Mouse (Mus musculus) neural tube, embryonic 13.5 days (tissue): ENCODE data around the gene Tex50. TPM values are rescaled to one million over a fixed set of nuclear protein-coding genes. Genes with fewer than 3 reads are reported as not detected.
"Not testable (repeated sequence)": the region's sequence is repeated elsewhere in the genome, so short reads cannot be mapped to it uniquely, and the experiment has no call there.

Experiments
- ATAC-seq: fragments of 200-750 bp; cut with Nextera tagmentation; 2 replicates; pipeline ENCODE4 v1.8.0; 2017; ENCODE audit warnings: low read depth, mild to moderate bottlenecking, moderate TSS enrichment, moderate library complexity
- H3K27ac ChIP-seq: fragments of 300-500 bp; sonication (generic); replicated peaks from 2 replicates; pipeline ENCODE4 v1.5.1; 2015; ENCODE audit warnings: moderate library complexity, mild to moderate bottlenecking, inconsistent platforms
- H3K27me3 ChIP-seq: fragments of 300-500 bp; sonication (generic); 2 replicates; pipeline ENCODE4 v1.6.1; 2015; ENCODE audit warnings: mild to moderate bottlenecking, inconsistent platforms
- H3K36me3 ChIP-seq: fragments of 300-500 bp; sonication (generic); 2 replicates; pipeline ENCODE4 v1.6.1; 2015; ENCODE audit warnings: mild to moderate bottlenecking, inconsistent platforms
- H3K4me1 ChIP-seq: fragments of 300-500 bp; sonication (generic); replicated peaks from 2 replicates; pipeline ENCODE4 v1.6.1; 2015; ENCODE audit warnings: inconsistent platforms
- H3K4me2 ChIP-seq: fragments of 300-500 bp; sonication (generic); 2 replicates; pipeline ENCODE4 v1.6.1; 2015; ENCODE audit warnings: inconsistent platforms, mild to moderate bottlenecking, moderate library complexity
- H3K4me3 ChIP-seq: fragments of 300-500 bp; sonication (generic); 2 replicates; pipeline ENCODE4 v1.5.1; 2015; ENCODE audit warnings: mild to moderate bottlenecking, inconsistent platforms
- H3K9ac ChIP-seq: fragments of 300-500 bp; sonication (generic); 2 replicates; pipeline ENCODE4 v1.6.1; 2015; ENCODE audit warnings: moderate library complexity, mild to moderate bottlenecking, inconsistent platforms
- H3K9me3 ChIP-seq: fragments of 300-500 bp; sonication (generic); 2 replicates; pipeline ENCODE4 v1.6.1; 2016; ENCODE audit warnings: inconsistent platforms
- WGBS: fragments of 180-500 bp; shearing (Covaris S2); methylation state at CpG from one replicate; pipeline ENCODE4 v1.1.7; 2015; 5-methylcytosine and 5-hydroxymethylcytosine counted together
- polyA plus RNA-seq: library from polyadenylated mRNA; unstranded; fragments of >200 nt; fragmentation: Nextera tagmentation; extraction: Ambion mirVana; gene quantifications from 2 replicates; pipeline ENCODE4 v1.2.1, GENCODE M21; 2015

Gene Tex50
- 0.33 and 0.89 TPM in 2 replicates for polyA plus RNA-seq

DNA sequence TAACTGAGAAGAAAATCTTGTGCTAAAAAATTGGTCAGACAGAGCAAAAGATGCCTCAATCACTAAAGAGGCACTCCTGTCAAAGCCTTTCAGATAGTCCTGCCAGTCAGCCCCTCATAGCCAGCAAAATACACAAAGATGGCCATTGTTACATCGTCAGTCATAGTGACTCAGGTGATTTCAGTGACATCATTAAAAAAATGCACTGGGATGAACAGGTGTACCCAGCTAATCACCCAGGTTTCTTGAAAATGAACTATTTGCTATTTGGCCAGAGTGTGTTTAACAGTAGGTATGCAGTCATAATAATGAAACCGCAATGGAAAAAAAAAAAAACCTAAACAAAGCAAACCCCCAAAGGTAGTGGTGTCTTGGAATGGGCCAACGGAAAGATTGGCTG lies at the start of gene Tex50:
Gene Tex50 (minus strand): TSS at position 101 of the 400 bp plus-strand sequence.
- no peak within 1 kb of the TSS for H3K4me2 ChIP-seq
- H3K27ac ChIP-seq = no peak within 1 kb of the TSS
- H3K27me3 ChIP-seq = no peaks in the 10 kb centered on the region
- no peak within 1 kb of the TSS for H3K9ac ChIP-seq
- no peaks in the 10 kb centered on the region for H3K36me3 ChIP-seq
- H3K4me3 ChIP-seq = no peak within 1 kb of the TSS
- ATAC-seq = no peak
- 93% methylated on average over 3 of the region's 3 CpGs for WGBS
- H3K4me1 ChIP-seq = no peaks in the 10 kb centered on the region
- H3K9me3 ChIP-seq = no peaks in the 10 kb centered on the region

DNA sequence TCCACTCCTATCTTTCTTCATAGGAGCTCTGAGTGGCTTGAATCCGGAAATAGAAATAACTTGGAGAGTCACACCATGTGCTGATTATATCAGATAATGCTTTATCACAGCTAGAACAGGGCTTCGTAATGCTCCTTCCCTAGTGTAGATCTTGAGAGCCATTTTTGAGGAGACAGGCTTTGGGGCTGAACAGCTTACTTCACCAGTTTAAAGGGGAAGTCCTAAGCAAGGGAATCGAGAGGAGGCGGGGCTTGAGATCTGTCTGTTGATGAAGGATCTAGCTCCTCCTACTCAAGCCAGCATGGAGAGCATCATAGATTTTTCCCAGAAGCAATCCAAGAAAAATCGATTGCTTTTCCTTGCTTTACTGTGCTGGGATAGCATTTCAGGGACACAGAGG lies 40.7 kb upstream of the Tex50 start:
- Histone ChIP-seq H3K27ac (no peak overlapping the region), H3K27me3 (no peaks in the 10 kb centered on the region), H3K4me3 (no peak overlapping the region), H3K9me3 (no peaks in the 10 kb centered on the region), H3K9ac (no peak overlapping the region), H3K36me3 (no peaks in the 10 kb centered on the region), H3K4me2 (no peak overlapping the region), H3K4me1 (0 out of 2 replicates have a peak, but pooled peaks cover 4% of the 10 kb centered on the region)
- ATAC-seq = no peak
- WGBS = 82% methylated on average over 5 of the region's 5 CpGs

DNA sequence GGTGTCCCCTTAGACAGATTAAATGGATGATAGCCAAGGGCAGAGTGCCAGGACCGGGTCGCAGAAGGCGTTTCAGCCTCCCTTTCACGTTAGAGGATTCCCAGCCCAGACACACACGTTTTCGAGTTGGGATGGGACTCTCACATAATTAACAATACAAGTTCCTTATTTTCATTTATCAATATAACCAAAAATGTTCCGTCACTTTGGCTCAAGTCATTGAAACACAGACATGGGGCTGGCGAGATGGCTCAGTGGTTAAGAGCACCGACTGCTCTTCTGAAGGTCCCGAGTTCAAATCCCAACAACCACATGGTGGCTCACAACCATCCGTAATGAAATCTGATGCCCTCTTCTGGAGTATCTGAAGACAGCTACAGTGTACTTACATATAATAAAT lies 37.2 kb upstream of the Tex50 start:
- not testable (repeated sequence) for ATAC-seq, H3K9me3 ChIP-seq, H3K4me1 ChIP-seq, H3K27me3 ChIP-seq, H3K36me3 ChIP-seq
- 47% methylated on average over 11 of the region's 11 CpGs for WGBS
- peak overlapping the region; percentile 41 for H3K4me3 ChIP-seq
- H3K9ac ChIP-seq = 0 out of 2 replicates have a peak overlapping the region, but pooled peaks have one; percentile 43
- H3K27ac ChIP-seq = peak overlapping the region; percentile 67; the same call in 1 of the 2 replicates
- H3K4me2 ChIP-seq = peak overlapping the region; percentile 59

DNA sequence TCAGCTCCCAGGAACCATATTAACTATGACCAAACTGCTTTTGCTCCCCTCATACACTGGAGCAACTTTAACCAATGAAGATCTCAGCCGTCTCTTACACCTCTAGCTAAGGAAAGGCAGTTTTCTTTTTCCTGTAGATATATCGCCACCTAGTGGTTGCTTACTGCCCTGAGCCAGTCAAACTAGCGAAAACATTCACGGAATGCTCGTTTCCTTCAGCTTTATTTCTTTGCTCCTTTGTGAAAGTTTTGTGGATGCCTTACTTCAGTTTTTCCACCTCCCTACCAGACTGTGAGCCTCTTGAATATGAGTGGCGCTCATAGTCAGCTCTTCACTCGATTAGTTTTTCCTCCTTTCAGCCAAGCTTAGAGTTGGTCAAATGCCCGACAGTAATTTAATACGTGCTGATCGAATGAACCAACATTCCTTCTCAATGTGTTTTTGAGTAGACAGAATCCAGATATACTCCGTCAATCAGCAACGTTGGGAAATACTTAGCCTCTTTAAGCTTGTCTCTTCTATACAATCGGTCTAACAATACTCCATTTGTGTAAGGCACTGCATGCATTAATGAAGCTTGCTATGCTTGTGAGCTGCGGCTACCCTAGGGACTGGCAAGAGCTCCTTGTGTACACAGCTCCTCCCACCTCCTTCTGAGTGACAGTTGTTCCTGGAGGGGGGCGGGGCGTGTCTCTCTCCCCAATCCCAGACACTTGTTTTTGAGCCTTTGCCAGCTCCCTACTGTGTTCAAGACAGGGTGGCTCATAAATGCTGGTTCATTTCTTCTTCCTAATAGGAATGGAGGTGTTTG lies 36.6 kb upstream of the Tex50 start:
- Histone ChIP-seq H3K36me3 (no peaks in the 10 kb centered on the region), H3K27ac (peak overlapping the region; percentile 67), H3K9ac (peak overlapping the region; percentile 43; the same call in 1 of the 2 replicates), H3K27me3 (no peaks in the 10 kb centered on the region), H3K4me2 (peak overlapping the region; percentile 59), H3K4me3 (peak overlapping the region; percentile 41), H3K9me3 (no peaks in the 10 kb centered on the region), H3K4me1 (peaks cover 4% of the 10 kb centered on the region)
- peak; percentile 99 for ATAC-seq
- 0% methylated on average over 16 of the region's 16 CpGs for whole genome bisulfite sequencing

DNA sequence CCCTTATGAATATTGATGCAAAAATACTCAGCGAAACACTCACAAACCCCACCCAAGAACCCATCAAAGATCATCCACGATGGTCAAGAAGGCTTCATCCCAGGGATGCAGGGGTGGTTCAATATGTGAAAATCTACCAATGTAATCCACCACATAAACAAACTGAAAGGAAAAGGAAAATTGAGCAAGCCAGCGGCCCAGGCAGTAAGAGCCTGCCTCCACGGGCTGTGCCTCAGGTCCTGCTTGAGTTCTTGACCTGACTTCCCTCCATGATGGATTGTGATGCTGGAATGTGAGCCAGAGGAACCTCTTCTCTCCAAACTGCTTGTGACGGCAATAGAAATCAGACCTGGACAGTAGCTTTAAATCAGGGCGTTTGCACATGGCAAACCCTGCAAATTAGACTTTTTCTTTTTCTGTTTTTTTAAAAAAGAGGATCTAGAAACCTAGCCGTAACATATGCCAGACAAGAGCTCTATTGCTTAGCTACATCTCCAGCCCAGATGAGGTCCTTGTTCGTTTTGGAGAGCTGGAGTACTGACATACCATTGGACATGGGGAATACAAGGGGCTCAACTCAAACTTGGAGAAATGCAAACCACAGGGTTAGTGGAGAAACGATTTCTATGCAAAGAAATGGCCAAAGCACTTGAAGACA lies 31.3 kb upstream of the Tex50 start:
- no peak overlapping the region for H3K4me2 ChIP-seq
- no peaks in the 10 kb centered on the region for H3K27me3 ChIP-seq
- H3K36me3 ChIP-seq = no peaks in the 10 kb centered on the region
- H3K27ac ChIP-seq = no peak overlapping the region
- WGBS = 78% methylated on average over 9 of the region's 9 CpGs
- H3K9ac ChIP-seq = no peak overlapping the region
- H3K4me3 ChIP-seq = no peak overlapping the region
- no peaks in the 10 kb centered on the region; the same call in none of the 2 replicates for H3K4me1 ChIP-seq
- peaks cover 2% of the 10 kb centered on the region; the same call in 1 of the 2 replicates for H3K9me3 ChIP-seq
- ATAC-seq = no peak

DNA sequence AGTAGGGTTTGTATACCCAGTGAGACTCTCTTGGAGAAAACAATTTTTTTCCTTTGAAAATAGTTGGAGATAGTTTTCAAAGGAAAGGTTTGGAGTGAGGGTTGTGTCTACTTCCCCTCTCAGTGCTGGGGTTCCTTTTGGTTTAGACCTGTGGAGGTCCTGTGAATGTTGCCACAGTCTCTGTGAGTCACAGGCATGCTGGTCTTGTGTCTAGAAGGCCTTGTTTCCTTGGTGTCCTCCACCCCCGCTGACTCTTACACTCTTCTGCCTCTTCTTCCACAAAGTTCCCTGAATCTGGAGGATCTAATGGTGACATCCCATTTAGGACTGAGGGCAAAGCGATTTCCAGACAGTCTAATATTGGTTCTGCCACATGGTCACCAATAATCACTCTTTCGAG lies 26.3 kb upstream of the Tex50 start:
- Histone ChIP-seq H3K4me3 (no peak overlapping the region), H3K27me3 (no peaks in the 10 kb centered on the region), H3K9me3 (peaks cover 2% of the 10 kb centered on the region; the same call in 1 of the 2 replicates), H3K36me3 (no peaks in the 10 kb centered on the region), H3K9ac (no peak overlapping the region), H3K4me1 (no peaks in the 10 kb centered on the region), H3K4me2 (no peak overlapping the region), H3K27ac (no peak overlapping the region)
- no peak for ATAC-seq
- 86% methylated on average over 3 of the region's 3 CpGs for WGBS

DNA sequence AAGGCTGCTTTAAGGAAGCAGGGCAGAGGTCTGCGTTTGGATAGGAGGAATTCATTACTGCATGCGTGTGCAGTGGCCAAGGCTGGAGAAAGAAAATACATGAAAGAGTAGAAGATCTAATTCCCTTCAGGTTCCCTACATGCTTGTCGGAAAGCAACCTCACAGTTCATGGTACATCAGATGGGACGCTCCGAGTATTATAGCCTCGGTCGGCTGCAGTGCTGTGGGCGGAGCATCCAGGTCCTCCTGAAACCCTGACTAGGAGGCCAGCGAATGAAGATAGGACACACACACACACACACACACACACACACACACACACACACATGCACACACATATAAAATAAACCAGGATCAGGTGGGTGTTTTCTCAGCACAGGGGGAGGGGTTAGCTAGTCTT lies 24.6 kb upstream of the Tex50 start:
- Histone ChIP-seq H3K9me3 (peaks cover 6% of the 10 kb centered on the region; the same call in 1 of the 2 replicates), H3K27ac (no peak overlapping the region), H3K36me3 (no peaks in the 10 kb centered on the region), H3K4me3 (no peak overlapping the region), H3K4me2 (no peak overlapping the region), H3K9ac (no peak overlapping the region), H3K4me1 (no peaks in the 10 kb centered on the region), H3K27me3 (no peaks in the 10 kb centered on the region)
- ATAC-seq = no peak
- 68% methylated on average over 9 of the region's 9 CpGs for WGBS

DNA sequence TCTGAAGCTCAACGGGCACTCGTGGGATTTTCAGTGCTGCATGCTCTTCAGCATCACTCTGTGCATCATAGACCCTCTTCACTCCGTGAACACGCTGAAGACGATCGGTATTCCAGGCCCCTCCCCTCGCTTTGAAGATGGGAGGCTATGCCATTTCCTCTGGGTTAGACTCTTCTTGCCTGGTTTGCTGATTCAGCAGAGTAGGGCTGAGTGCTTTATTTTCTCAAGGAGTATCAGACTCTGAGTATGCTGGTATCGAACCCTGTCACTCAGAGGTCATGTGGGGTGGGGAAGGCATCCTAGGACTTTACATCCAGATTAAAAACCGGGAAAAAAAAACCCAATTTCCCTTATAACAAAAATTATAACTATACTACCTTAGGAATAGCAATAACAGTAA lies 23.3 kb upstream of the Tex50 start:
- no peak for ATAC-seq
- Histone ChIP-seq H3K9me3 (peaks cover 7% of the 10 kb centered on the region; the same call in 1 of the 2 replicates), H3K27me3 (no peaks in the 10 kb centered on the region), H3K4me1 (no peaks in the 10 kb centered on the region), H3K27ac (no peak overlapping the region), H3K4me3 (no peak overlapping the region), H3K36me3 (no peaks in the 10 kb centered on the region), H3K9ac (no peak overlapping the region), H3K4me2 (no peak overlapping the region)
- whole genome bisulfite sequencing = 87% methylated on average over 9 of the region's 9 CpGs

DNA sequence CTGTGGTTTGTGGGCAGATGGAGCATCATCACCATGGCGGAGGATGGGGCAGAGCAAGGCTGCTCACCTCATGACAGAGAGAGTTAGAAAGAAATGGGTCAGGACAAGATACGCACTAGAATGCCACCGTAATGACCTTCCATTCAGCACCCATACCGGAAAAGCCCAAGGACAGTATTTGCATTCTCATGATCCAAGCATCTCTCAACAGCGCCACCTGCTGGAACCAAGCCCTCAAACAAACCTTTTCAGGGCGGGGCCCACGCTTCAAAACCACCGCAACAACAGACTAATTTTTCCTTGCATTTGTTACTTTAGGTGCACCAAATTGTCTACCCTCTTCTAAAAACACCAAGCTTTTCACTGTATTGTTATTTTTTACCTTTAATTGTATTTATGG lies 21.6 kb upstream of the Tex50 start:
- no peak overlapping the region for H3K4me2 ChIP-seq
- no peak overlapping the region for H3K27ac ChIP-seq
- H3K9ac ChIP-seq = no peak overlapping the region
- no peak for ATAC-seq
- H3K4me3 ChIP-seq = no peak overlapping the region
- H3K4me1 ChIP-seq = no peaks in the 10 kb centered on the region
- H3K27me3 ChIP-seq = no peaks in the 10 kb centered on the region
- H3K9me3 ChIP-seq = peaks cover 7% of the 10 kb centered on the region; the same call in 1 of the 2 replicates
- WGBS = 47% methylated on average over 8 of the region's 8 CpGs
- H3K36me3 ChIP-seq = no peaks in the 10 kb centered on the region

DNA sequence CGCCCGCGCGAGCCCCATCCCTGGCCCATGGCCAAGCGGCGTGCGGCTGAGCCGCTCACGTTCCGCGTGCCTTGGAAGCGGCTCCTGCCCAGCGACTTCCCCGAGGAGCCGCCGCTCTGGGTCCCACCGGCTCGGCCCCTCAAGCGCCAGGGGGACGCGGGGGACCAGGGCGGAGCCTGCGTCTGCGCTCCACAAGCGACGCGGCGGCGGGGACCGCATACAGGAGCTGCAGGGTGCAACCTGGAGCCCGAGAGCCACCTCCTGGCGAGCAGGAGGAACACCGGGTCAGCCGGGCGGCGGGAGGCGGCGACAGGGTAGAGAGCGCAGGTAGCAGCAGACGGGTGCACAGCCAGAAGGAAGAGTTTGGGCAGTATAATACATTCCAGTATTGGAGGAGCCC lies 11.5 kb upstream of the Tex50 start:
- 0 out of 2 replicates have a peak, but pooled peaks cover 3% of the 10 kb centered on the region for H3K4me1 ChIP-seq
- peak overlapping the region; percentile 43 for H3K4me3 ChIP-seq
- H3K27me3 ChIP-seq = peaks cover 49% of the 10 kb centered on the region
- H3K36me3 ChIP-seq = no peaks in the 10 kb centered on the region
- peak overlapping the region; percentile 62 for H3K9ac ChIP-seq
- no peaks in the 10 kb centered on the region for H3K9me3 ChIP-seq
- 2% methylated on average over 40 of the region's 40 CpGs for WGBS
- no peak overlapping the region for H3K27ac ChIP-seq
- peak; percentile 95 for ATAC-seq
- H3K4me2 ChIP-seq = peak overlapping the region; percentile 63

DNA sequence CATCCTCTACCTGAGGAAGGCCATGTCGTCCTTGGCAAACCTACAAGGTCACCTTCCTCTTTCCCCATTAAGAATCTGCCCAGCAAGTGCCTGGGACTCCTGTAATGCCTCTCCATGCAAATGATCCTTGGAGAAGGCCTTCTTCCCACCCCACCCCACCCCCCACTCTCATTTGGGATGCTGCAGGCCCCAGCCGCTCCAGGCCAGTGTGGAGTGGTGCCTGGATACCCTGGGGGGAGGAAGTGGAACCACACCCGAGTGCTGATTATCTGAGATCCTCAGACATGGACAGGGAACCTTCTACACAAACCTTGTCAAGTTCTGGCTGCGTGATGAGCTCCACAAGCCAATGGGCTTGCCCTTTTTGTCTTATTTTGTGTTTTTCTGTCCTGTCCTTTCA lies 1.2 kb upstream of the Tex50 start:
- WGBS = 68% methylated on average over 4 of the region's 4 CpGs
- no peak overlapping the region for H3K4me3 ChIP-seq
- H3K4me2 ChIP-seq = no peak overlapping the region
- no peak for ATAC-seq
- H3K4me1 ChIP-seq = no peaks in the 10 kb centered on the region
- no peaks in the 10 kb centered on the region for H3K27me3 ChIP-seq
- H3K9ac ChIP-seq = no peak overlapping the region
- H3K9me3 ChIP-seq = no peaks in the 10 kb centered on the region
- H3K27ac ChIP-seq = no peak overlapping the region
- no peaks in the 10 kb centered on the region for H3K36me3 ChIP-seq

DNA sequence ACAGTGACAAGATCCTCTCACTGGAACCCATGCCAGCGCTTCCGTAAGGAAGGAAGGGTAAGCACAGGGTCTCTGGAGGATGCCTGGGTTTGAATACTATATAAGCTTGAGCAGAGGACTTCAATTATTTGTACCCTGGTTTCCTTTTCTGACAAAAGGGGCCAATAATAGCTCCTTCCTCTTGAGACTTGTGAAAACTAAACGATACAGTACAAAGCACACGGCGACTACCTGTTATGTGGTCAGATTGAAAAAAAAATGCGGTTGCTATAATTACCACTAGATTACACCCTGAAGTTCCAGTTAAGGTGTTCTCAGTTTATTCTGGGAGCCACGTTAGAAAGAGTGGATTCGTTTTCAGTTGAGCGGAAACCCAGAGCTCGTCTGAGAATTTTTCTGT lies 2.6 kb downstream of the Tex50 start:
- Histone ChIP-seq H3K27ac (no peak overlapping the region), H3K4me1 (no peaks in the 10 kb centered on the region), H3K4me3 (no peak overlapping the region), H3K36me3 (no peaks in the 10 kb centered on the region), H3K4me2 (no peak overlapping the region), H3K9me3 (no peaks in the 10 kb centered on the region), H3K9ac (no peak overlapping the region), H3K27me3 (no peaks in the 10 kb centered on the region)
- 85% methylated on average over 10 of the region's 10 CpGs for WGBS
- ATAC-seq = no peak
